Mouse (Mus musculus) CH12.LX (cell line): ENCODE measurements around the gene Hist1h3c. TPM values are rescaled to one million over a fixed set of nuclear protein-coding genes. Genes with fewer than 3 reads are reported as not detected.

Experiments
- DNase-seq: peaks from one replicate; pipeline ENCODE4 v3.0.0-alpha.2; 2013; ENCODE audit errors: extremely low read depth
- H3K27ac ChIP-seq: 2 replicates; pipeline ENCODE4 v1.5.1; 2012; ENCODE audit warnings: low read depth, mild to moderate bottlenecking, control low read depth, moderate library complexity; ENCODE audit not compliant: insufficient read depth
- H3K27me3 ChIP-seq: replicated peaks from 2 replicates; pipeline ENCODE3; 2012; ENCODE audit warnings: inconsistent platforms
- H3K36me3 ChIP-seq, 2 experiments: replicated peaks in 1 of 2; 2 replicates each; pipeline versions ENCODE3 to v1.6.1; 2012; ENCODE audit warnings: inconsistent platforms in 1 of 2, low read length in 1 of 2, mild to moderate bottlenecking in 1 of 2, mixed read lengths in 1 of 2, moderate library complexity in 1 of 2; ENCODE audit not compliant: control insufficient read depth in 1 of 2, insufficient read depth in 1 of 2
- H3K4me1 ChIP-seq, 2 experiments: 2 replicates each; pipeline ENCODE4 v1.6.1; 2012; ENCODE audit warnings: inconsistent platforms in 1 of 2, moderate library complexity in 1 of 2; ENCODE audit not compliant: insufficient read depth in 2 of 2, control insufficient read depth in 1 of 2
- H3K4me2 ChIP-seq: 2 replicates; pipeline ENCODE4 v1.6.1; 2012; ENCODE audit warnings: low read depth, mild to moderate bottlenecking, control low read depth; ENCODE audit not compliant: poor library complexity, insufficient read depth, severe bottlenecking
- H3K4me3 ChIP-seq, 3 experiments: fragments of 150-350 bp in 1 of 3; sonication (generic) in 1 of 3; replicated peaks in 1 of 3; 2 replicates each; pipeline versions ENCODE3 to v1.5.1; 2011 to 2012; ENCODE audit warnings: low read depth in 2 of 3, low read length in 2 of 3, mild to moderate bottlenecking in 2 of 3, moderate library complexity in 2 of 3, control low read depth in 1 of 3, improper control_type of control experiment in 1 of 3, inconsistent platforms in 1 of 3, mixed read lengths in 1 of 3; ENCODE audit not compliant: poor library complexity in 1 of 3
- H3K79me2 ChIP-seq: replicated peaks from 2 replicates; pipeline ENCODE4 v1.6.1; 2012; ENCODE audit warnings: mild to moderate bottlenecking, moderate library complexity; ENCODE audit not compliant: control insufficient read depth, poor library complexity, insufficient read depth, severe bottlenecking; ENCODE audit errors: extremely low read depth
- H3K9ac ChIP-seq: 2 replicates; pipeline ENCODE4 v1.6.1; 2012; ENCODE audit warnings: low read depth, mild to moderate bottlenecking, control low read depth, moderate library complexity; ENCODE audit not compliant: insufficient read depth
- H3K9me3 ChIP-seq: replicated peaks from 2 replicates; pipeline ENCODE3; 2012; ENCODE audit warnings: low read length, inconsistent platforms, mixed read lengths
- BHLHE40 ChIP-seq: IDR thresholded peaks from 2 replicates; pipeline ENCODE4 v1.6.1; 2011; ENCODE audit warnings: mild to moderate bottlenecking, low read depth, low read length, improper control_type of control experiment
- CHD1 ChIP-seq: IDR thresholded peaks from 2 replicates; pipeline ENCODE4 v1.6.1; 2012; ENCODE audit warnings: low read depth, low read length, improper control_type of control experiment, inconsistent platforms
- CHD2 ChIP-seq: IDR thresholded peaks from 2 replicates; pipeline ENCODE4 v1.6.1; 2011; ENCODE audit warnings: low read length, improper control_type of control experiment
- CTCF ChIP-seq, 2 experiments: IDR thresholded peaks in 1 of 2; conservative IDR thresholded peaks in 1 of 2; 2 replicates each; pipeline ENCODE4 v1.5.1; 2011 to 2012; ENCODE audit warnings: low read depth in 2 of 2, low read length in 2 of 2, improper control_type of control experiment in 1 of 2, inconsistent platforms in 1 of 2, mild to moderate bottlenecking in 1 of 2, moderate library complexity in 1 of 2
- EP300 ChIP-seq: IDR thresholded peaks from 2 replicates; pipeline ENCODE4 v1.6.1; 2011; ENCODE audit warnings: low read length, improper control_type of control experiment
- GABPA ChIP-seq: IDR thresholded peaks from 2 replicates; pipeline ENCODE4 v1.6.1; 2012; ENCODE audit warnings: low read depth, low read length, improper control_type of control experiment, inconsistent platforms; ENCODE audit not compliant: insufficient replicate concordance
- HCFC1 ChIP-seq: IDR thresholded peaks from 2 replicates; pipeline ENCODE4 v1.6.1; 2012; ENCODE audit warnings: low read depth, mild to moderate bottlenecking, inconsistent platforms, low read length, improper control_type of control experiment
- JUN ChIP-seq: IDR thresholded peaks from 2 replicates; pipeline ENCODE4 v1.6.1; 2011; ENCODE audit warnings: low read depth, mild to moderate bottlenecking, low read length, improper control_type of control experiment, moderate library complexity; ENCODE audit not compliant: insufficient read depth
- JUND ChIP-seq: conservative IDR thresholded peaks from 2 replicates; pipeline ENCODE4 v1.6.1; 2011; ENCODE audit warnings: low read depth, low read length, improper control_type of control experiment
- KAT2A ChIP-seq: IDR thresholded peaks from 2 replicates; pipeline ENCODE4 v1.6.1; 2012; ENCODE audit warnings: low read length, improper control_type of control experiment, inconsistent platforms; ENCODE audit not compliant: insufficient replicate concordance
- MEF2A ChIP-seq: IDR thresholded peaks from 2 replicates; pipeline ENCODE4 v1.6.1; 2014; ENCODE audit warnings: low read depth, mild to moderate bottlenecking, inconsistent platforms, low read length, improper control_type of control experiment, borderline replicate concordance
- MXI1 ChIP-seq: IDR thresholded peaks from 2 replicates; pipeline ENCODE4 v1.6.1; 2011; ENCODE audit warnings: mild to moderate bottlenecking, low read depth, low read length, improper control_type of control experiment
- MYC ChIP-seq: IDR thresholded peaks from 2 replicates; pipeline ENCODE4 v1.6.1; 2011; ENCODE audit warnings: low read depth, mild to moderate bottlenecking, improper control_type of control experiment, low read length
- NELFE ChIP-seq: IDR thresholded peaks from 2 replicates; pipeline ENCODE4 v1.6.1; 2011; ENCODE audit warnings: low read depth, low read length, improper control_type of control experiment
- NRF1 ChIP-seq: IDR thresholded peaks from 2 replicates; pipeline ENCODE4 v1.6.1; 2014; ENCODE audit warnings: low read depth, mild to moderate bottlenecking, inconsistent platforms, low read length, improper control_type of control experiment, moderate library complexity
- POLR2A ChIP-seq: IDR thresholded peaks from 2 replicates; pipeline ENCODE4 v1.6.1; 2011; ENCODE audit warnings: low read depth, mild to moderate bottlenecking, improper control_type of control experiment, low read length
- POLR2AphosphoS2 ChIP-seq: IDR thresholded peaks from 2 replicates; pipeline ENCODE4 v1.6.1; 2011; ENCODE audit warnings: low read depth, low read length, improper control_type of control experiment
- RCOR1 ChIP-seq: conservative IDR thresholded peaks from 2 replicates; pipeline ENCODE4 v1.6.1; 2012; ENCODE audit warnings: low read depth, mild to moderate bottlenecking, inconsistent platforms, low read length, improper control_type of control experiment
- SIN3A ChIP-seq: IDR thresholded peaks from 2 replicates; pipeline ENCODE4 v1.6.1; 2012; ENCODE audit warnings: low read length, improper control_type of control experiment, inconsistent platforms
- SMC3 ChIP-seq: IDR thresholded peaks from 2 replicates; pipeline ENCODE4 v1.6.1; 2011; ENCODE audit warnings: low read depth, low read length, improper control_type of control experiment
- TCF12 ChIP-seq: IDR thresholded peaks from 2 replicates; pipeline ENCODE4 v1.6.1; 2014; ENCODE audit warnings: low read depth, mild to moderate bottlenecking, inconsistent platforms, low read length, improper control_type of control experiment
- UBTF ChIP-seq: IDR thresholded peaks from 2 replicates; pipeline ENCODE4 v1.6.1; 2012; ENCODE audit warnings: low read depth, mild to moderate bottlenecking, inconsistent platforms, low read length, improper control_type of control experiment, moderate library complexity
- ZMIZ1 ChIP-seq: IDR thresholded peaks from 2 replicates; pipeline ENCODE4 v1.6.1; 2012; ENCODE audit warnings: low read depth, mild to moderate bottlenecking, inconsistent platforms, low read length, improper control_type of control experiment
- dilution Hi-C: fragments of 300-500 bp; cut with MboI; formaldehyde crosslinking; loops from 2 replicates; pipeline ENCODE4 v1.14.3; 2020; ENCODE audit warnings: low sequenced_read_pairs; ENCODE audit not compliant: extremely low pct_unique_long_range_greater_than_20kb, extremely low pct_ligation_motif_present
- in situ Hi-C: fragments of 300-500 bp; cut with MboI; formaldehyde crosslinking; loops from 3 replicates; pipeline ENCODE4 v1.14.3; 2019; ENCODE audit warnings: low sequenced_read_pairs, low pct_ligation_motif_present, low pct_unique_long_range_greater_than_20kb, mixed read lengths
- polyA plus RNA-seq: library from polyadenylated mRNA; unstranded; fragments of >175 nt; gene quantifications from 2 replicates; pipeline ENCODE4 v1.2.1, GENCODE M21; 2012; ENCODE audit warnings: low read depth; ENCODE audit not compliant: insufficient read length
- total RNA-seq, 2 experiments: library from RNA; depleted of rRNA; stranded (reverse); fragments of 300-350 nt in 1 of 2; fragments of >200 nt in 1 of 2; gene quantifications; 2 replicates each; pipeline ENCODE4 v1.2.3; 2012 to 2014

Gene Hist1h3c
- total and polyA plus RNA-seq, 3 experiments: 7.3 to 1,847 (median 73.1) TPM

- H3K9me3 ChIP-seq: no peaks in the 10 kb centered on the region
- DNase-seq: peak; percentile 64
- dilution Hi-C loops (no loop called here), in situ Hi-C loops (loop anchor here (25.0 kb wide), 1 partner anchor 1727 kb away; the partner anchor contains the start of genes Hist1h2ag, Hist1h2ah, Hist1h2bj and Hist1h2bk)
- H3K4me3 ChIP-seq: peak overlapping the region in 1 of 3 experiments; percentile 47
- H3K4me1 ChIP-seq: peaks cover 3 to 25% of the 10 kb centered on the region in 2 experiments; a peak in 3 of 4 replicates
- peak overlapping the region; percentile 99 for H3K9ac ChIP-seq
- peak overlapping the region; percentile 88 for H3K4me2 ChIP-seq
- peak; percentile 67 for TF ChIP-seq CHD2
- no peak for TF ChIP-seq JUN
- 0 out of 2 replicates have a peak, but pooled peaks have one; percentile 31 for TF ChIP-seq NELFE
- TF ChIP-seq MYC: 0 out of 2 replicates have a peak, but pooled peaks have one; percentile 26
- no peak for TF ChIP-seq GABPA
- peak; percentile 78 for TF ChIP-seq POLR2A
- no peak for TF ChIP-seq UBTF
- TF ChIP-seq MEF2A: no peak
- no peak for TF ChIP-seq JUND
- TF ChIP-seq HCFC1: peak; percentile 12; the same call in 1 of the 2 replicates
- no peak for TF ChIP-seq EP300
- peak; percentile 94 for TF ChIP-seq ZMIZ1
- TF ChIP-seq TCF12: no peak
- TF ChIP-seq KAT2A: no peak
- TF ChIP-seq NRF1: no peak
- TF ChIP-seq CTCF (conservative IDR thresholded peaks at IDR 0.05 in 1 of 2, IDR thresholded peaks at IDR 0.05 in 1 of 2; ENCODE audit: low read depth in 2 of 2, low read length in 2 of 2): no peak
- TF ChIP-seq BHLHE40: no peak
- peak; percentile 70 for TF ChIP-seq CHD1
- TF ChIP-seq SMC3: no peak
- TF ChIP-seq SIN3A: 0 out of 2 replicates have a peak, but pooled peaks have one; percentile 18
- no peak for TF ChIP-seq MXI1
- TF ChIP-seq POLR2AphosphoS2: peak; percentile 23
- TF ChIP-seq RCOR1: 0 out of 2 replicates have a peak, but pooled peaks have one; percentile 65
- H3K36me3 ChIP-seq: no peaks in the 10 kb centered on the region
- no peaks in the 10 kb centered on the region for H3K27me3 ChIP-seq
- H3K27ac ChIP-seq: peak overlapping the region; percentile 79; the same call in 1 of the 2 replicates
- H3K79me2 ChIP-seq: no peaks in the 10 kb centered on the region
Observed at GRCm38 (mm10) chr13:23764324-23765171, 19.1 kb upstream of the Hist1h3c start.
